Mouse (Mus musculus) E14TG2a.4 (cell line): Measurements from ENCODE around the gene Grik3.

Experiments used
- CTCF ChIP-seq: conservative IDR thresholded peaks from 2 replicates; pipeline ENCODE4 v1.5.1; 2014; ENCODE audit warnings: low read length
- NANOG ChIP-seq: IDR thresholded peaks from 2 replicates; pipeline ENCODE4 v1.6.1; 2014; ENCODE audit warnings: borderline replicate concordance, low read length, mixed read lengths
- POU5F1 ChIP-seq: IDR thresholded peaks from 2 replicates; pipeline ENCODE4 v1.6.1; 2014; ENCODE audit warnings: low read length, borderline replicate concordance

- TF ChIP-seq CTCF = no peak
- TF ChIP-seq NANOG = no peak
- no peak for TF ChIP-seq POU5F1
Measured at GRCm38 (mm10) chr4:125564008-125564710, 73.7 kb downstream of the Grik3 start.
